Mouse (Mus musculus): ENCODE results near the gene Hoxc6. TPM values are rescaled to one million over a fixed set of nuclear protein-coding genes. Genes with fewer than 3 reads are reported as not detected.

Gene Hoxc6
- polyA plus RNA-seq, 1 experiment from 2014 or later, result 2.3 TPM

DNA sequence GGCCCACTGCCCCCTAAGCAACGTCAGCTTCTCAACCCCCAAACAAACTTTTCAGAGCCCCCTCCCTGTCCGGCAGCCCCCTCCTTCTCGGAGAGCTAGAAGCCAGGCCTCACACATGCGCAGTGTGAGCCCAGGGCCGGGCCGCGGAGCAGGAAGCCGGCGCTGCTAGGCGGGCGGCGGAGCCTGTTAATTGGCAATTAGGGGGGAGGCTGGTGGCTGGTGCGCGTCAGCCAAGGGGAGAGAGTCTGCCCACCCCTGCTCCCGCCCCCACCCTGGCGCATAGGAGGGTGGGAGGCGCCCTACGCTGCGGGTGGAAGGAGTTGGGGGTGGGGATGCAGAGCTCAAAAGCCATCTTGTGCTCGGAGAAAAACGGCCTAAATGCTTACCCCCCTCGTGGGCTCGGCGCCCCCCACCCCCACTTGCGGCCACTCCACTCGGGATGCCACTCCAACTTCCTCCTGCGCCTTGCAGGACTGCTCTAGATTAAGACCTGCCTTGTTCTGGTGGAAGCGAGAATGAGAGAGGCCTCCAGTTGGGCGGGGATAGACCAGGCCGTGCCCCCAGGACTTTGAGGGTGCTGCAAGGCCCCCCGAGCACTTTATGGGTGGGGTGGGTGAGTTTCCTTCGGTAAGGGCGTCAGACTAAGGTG, 1.2 kb downstream of the Hoxc6 start:
- H3K4me1 ChIP-seq, result peaks cover 7% of the 10 kb centered on the region
- no peak overlapping the region for H3K27ac ChIP-seq
- H3K27me3 ChIP-seq, result peaks cover 97% of the 10 kb centered on the region

DNA sequence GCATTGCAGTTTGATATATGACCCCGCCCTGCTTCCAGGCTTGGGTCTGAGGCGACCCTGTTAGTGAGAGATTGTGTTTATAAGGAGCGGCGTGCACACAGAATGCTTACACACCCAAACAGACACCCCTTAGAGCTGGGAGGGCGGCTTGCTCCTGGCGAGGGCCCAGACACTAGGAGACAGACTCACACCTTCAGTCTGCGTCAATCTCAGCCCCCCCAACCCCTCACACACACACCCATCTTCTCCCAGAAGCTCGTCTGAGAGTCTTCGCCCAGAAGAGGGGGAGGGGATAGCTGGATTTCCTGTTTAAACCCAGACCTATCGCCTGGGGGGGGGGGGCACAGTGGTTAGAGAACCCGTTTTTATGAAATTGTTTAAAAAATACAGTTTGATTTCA, 1.9 kb downstream of the Hoxc6 start:
- Histone ChIP-seq H3K4me1 (peaks cover 7% of the 10 kb centered on the region), H3K4me2 (replicated peaks) (no peak overlapping the region), H3K27ac (no peak overlapping the region), H3K9ac (no peak overlapping the region), H3K4me3 (no peak overlapping the region; the same call in 1 of the 2 replicates), H3K9me3 (replicated peaks) (no peaks in the 10 kb centered on the region), H3K36me3 (no peaks in the 10 kb centered on the region), H3K27me3 (peaks cover 97% of the 10 kb centered on the region)
- WGBS, result 4% methylated on average over 9 of the region's 11 CpGs
- no peak for ATAC-seq (ENCODE audit: low FRiP score)

More for the DNA sequence above, 1.2 kb downstream of the Hoxc6 start:
- Histone ChIP-seq H3K9ac (0 out of 2 replicates have a peak overlapping the region, but pooled peaks have one; percentile 18), H3K36me3 (no peaks in the 10 kb centered on the region), H3K9me3 (replicated peaks) (no peaks in the 10 kb centered on the region), H3K4me3 (peak overlapping the region; percentile 29), H3K4me2 (replicated peaks) (peak overlapping the region; percentile 49)
- under 1% methylated on average over 31 of the region's 33 CpGs for WGBS
- peak; percentile 61 for ATAC-seq (ENCODE audit: low FRiP score)

DNA sequence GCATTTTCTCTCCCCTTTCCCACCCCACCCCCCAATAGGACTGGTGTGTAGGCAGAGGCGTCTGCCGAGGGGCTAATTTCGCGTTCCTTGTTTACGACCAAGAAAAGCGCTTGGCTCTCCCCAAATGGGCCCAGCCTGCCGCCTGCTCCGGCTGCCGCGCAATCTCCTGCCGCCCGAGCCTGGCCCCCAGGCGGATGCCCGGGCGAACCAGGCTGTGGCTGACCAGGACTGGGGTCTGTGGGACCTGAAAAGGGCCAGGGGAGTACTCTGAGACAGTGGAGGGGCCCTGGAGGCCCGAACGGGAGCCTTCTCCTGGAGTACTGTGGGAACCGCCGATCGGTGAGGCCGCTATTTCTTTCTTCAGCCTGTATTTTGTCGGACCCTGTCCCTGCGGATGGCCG, 2.4 kb downstream of the Hoxc6 start:
- Histone ChIP-seq H3K36me3 (no peaks in the 10 kb centered on the region), H3K4me3 (0 out of 2 replicates have a peak overlapping the region, but pooled peaks have one; percentile 2), H3K9ac (no peak overlapping the region), H3K9me3 (replicated peaks) (no peaks in the 10 kb centered on the region), H3K4me2 (replicated peaks) (no peak overlapping the region), H3K27me3 (peaks cover 97% of the 10 kb centered on the region), H3K4me1 (peaks cover 7% of the 10 kb centered on the region), H3K27ac (no peak overlapping the region)
- ATAC-seq (ENCODE audit: low FRiP score), result no peak
- WGBS, result 1% methylated on average over 24 of the region's 24 CpGs

DNA sequence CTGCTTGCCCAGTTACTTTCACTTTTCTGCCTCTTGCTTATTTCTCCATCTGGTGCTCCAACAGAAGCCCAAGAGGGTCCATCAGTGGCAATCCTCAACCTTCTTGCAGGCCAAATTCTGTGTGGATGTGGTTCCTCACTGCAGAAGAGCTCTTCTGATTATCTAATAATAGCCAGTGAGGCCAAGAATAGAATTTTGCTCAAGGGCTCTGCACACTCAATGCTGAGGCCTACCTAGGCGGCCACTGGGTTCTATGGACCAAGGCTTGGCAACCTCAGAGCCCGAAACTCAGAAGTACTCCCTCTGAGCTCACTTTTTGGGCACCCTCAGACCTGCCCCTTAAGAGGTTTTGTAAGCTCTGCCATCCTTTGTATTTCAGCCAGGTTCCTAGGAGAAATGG, 3.3 kb downstream of the Hoxc6 start:
- H3K4me2 ChIP-seq (replicated peaks), result no peak overlapping the region
- H3K9me3 ChIP-seq (replicated peaks), result no peaks in the 10 kb centered on the region
- H3K27me3 ChIP-seq, result peaks cover 99% of the 10 kb centered on the region
- H3K27ac ChIP-seq, result no peak overlapping the region
- no peak overlapping the region for H3K9ac ChIP-seq
- H3K36me3 ChIP-seq, result no peaks in the 10 kb centered on the region
- H3K4me3 ChIP-seq, result no peak overlapping the region
- ATAC-seq (ENCODE audit: low FRiP score), result no peak
- 10% methylated on average over 2 of the region's 2 CpGs for WGBS
- H3K4me1 ChIP-seq, result peaks cover 7% of the 10 kb centered on the region

DNA sequence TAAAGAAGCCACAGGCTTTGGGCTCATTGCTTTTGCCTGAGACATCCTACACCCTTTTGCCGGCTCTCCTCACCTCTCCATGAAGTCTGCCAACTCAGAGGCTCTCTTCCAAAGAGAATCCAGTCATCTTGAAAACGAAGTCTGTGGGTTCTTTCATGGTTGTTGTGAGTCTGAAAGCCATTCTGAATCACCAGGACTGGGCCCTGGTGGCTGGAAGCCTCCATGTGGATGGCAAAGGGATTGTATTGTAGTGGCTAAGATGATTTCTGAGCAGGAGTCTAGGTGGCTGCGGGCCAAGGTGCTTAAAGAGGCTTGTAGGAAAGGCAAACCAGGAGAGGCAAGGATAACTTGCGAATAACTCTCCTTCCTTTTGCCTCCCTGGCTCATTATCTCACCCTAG, 4.1 kb downstream of the Hoxc6 start:
- WGBS, result 5% methylated on average over 4 of the region's 4 CpGs
- no peak overlapping the region for H3K4me2 ChIP-seq (replicated peaks)
- peaks cover 7% of the 10 kb centered on the region for H3K4me1 ChIP-seq
- no peaks in the 10 kb centered on the region for H3K9me3 ChIP-seq (replicated peaks)
- H3K27ac ChIP-seq, result no peak overlapping the region
- H3K9ac ChIP-seq, result no peak overlapping the region
- no peak for ATAC-seq (ENCODE audit: low FRiP score)
- H3K36me3 ChIP-seq, result no peaks in the 10 kb centered on the region
- H3K4me3 ChIP-seq, result no peak overlapping the region
- peaks cover 100% of the 10 kb centered on the region for H3K27me3 ChIP-seq

DNA sequence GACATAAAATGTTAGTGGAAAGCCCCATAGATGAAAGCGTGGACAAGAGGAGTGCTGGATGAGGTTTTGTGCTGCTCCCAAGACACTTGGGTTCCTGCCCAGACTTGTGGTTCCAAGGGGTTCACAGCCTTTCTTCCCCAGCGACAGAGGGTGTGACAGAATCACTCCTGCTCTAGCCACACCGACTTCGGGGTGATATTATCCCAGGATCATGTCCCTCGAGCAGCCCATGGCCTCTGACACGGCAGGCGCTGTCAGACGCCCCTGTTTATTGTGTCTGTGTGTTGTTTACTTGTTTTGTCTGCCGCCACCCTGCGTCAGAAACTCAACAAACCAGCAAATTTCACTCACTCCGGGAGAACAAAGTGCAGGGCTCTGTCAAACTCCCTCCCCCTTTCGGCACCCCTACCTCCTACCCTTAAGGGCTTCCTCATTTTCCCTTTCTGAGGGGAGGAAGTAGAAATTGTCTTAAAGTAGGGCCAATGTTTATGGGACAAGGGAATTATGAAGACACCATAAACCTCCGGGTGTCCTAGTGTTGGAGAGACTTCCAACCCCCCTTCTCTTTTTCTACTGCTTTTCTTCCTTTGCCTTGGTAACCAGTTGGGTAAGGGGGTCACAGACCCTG, 4.9 kb downstream of the Hoxc6 start:
- 1% methylated on average over 13 of the region's 13 CpGs for WGBS
- Histone ChIP-seq H3K9me3 (replicated peaks) (no peaks in the 10 kb centered on the region), H3K27ac (no peak overlapping the region), H3K9ac (no peak overlapping the region), H3K4me1 (peaks cover 7% of the 10 kb centered on the region), H3K27me3 (peaks cover 100% of the 10 kb centered on the region), H3K4me3 (no peak overlapping the region), H3K4me2 (replicated peaks) (no peak overlapping the region), H3K36me3 (no peaks in the 10 kb centered on the region)
- ATAC-seq (ENCODE audit: low FRiP score), result no peak

DNA sequence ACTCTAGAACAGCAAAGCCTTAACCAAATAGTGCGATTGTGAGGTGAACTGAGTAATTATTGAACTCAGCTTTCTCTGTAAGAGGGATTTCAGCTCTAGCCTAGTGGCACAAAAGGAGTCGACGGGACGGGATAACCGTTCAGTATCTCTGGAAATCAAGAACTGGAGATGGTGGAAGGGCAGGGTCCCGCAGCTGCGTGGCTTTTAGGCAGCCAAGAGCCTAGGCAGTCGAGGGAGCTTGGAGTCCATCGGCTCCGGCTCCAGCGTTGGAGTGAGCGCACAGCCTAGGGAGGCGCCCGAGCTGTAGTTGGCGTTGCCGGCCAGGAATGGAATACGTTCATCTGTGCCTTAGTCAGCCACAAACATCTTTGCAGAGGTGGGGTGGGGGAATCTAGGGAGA, 7.3 kb downstream of the Hoxc6 start:
- Histone ChIP-seq H3K9ac (no peak overlapping the region), H3K36me3 (no peaks in the 10 kb centered on the region), H3K4me3 (no peak overlapping the region), H3K9me3 (replicated peaks) (no peaks in the 10 kb centered on the region), H3K4me1 (no peaks in the 10 kb centered on the region), H3K4me2 (replicated peaks) (no peak overlapping the region), H3K27me3 (peaks cover 100% of the 10 kb centered on the region), H3K27ac (no peak overlapping the region)
- WGBS, result 2% methylated on average over 17 of the region's 17 CpGs
- ATAC-seq (ENCODE audit: low FRiP score), result no peak

DNA sequence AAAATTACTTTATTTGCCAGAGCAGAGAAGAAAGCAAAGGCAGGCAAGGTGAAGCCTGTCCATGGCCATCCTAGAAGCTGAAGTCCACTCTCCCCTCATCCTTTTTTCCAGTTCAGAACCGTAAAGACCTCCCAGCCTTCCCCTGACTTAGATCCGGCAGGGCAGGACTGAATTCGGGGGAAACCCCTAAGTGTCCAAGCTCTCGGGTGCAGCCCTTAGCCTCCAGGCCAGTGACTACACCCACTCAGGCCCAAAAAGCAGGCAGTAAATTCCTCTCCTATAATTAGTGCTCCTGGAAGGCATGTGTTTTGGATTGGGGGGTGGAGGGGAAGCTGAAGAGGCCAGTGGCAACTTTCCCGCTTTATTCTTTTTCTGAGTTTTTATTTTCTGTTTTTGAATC, 7.7 kb downstream of the Hoxc6 start:
- H3K4me3 ChIP-seq, result no peak overlapping the region
- H3K9ac ChIP-seq, result no peak overlapping the region

DNA sequence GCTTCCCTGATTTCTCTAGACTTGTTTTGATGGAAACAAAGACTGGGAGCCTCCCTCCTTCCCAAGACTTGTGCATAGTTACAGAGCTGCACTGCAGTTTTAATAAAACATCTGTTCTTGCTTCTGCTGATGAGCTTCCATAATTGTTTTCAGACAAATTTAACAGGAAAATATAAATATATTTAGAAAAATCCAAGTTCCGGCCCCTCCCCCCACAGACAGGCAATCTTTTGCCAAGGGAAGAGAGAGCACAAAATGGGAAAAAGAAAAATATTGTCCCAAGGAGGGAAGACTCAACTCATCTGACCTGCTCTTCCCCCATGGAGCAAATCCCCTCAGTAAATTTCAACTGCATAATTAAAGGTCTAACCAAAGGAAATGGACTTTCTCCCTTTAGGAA, 8.3 kb downstream of the Hoxc6 start:
- Histone ChIP-seq H3K9ac (no peak overlapping the region), H3K27me3 (peaks cover 100% of the 10 kb centered on the region), H3K4me3 (no peak overlapping the region), H3K4me2 (replicated peaks) (no peak overlapping the region), H3K27ac (no peak overlapping the region), H3K9me3 (replicated peaks) (no peaks in the 10 kb centered on the region), H3K4me1 (no peaks in the 10 kb centered on the region), H3K36me3 (no peaks in the 10 kb centered on the region)
- no peak for ATAC-seq (ENCODE audit: low FRiP score)
- 18% methylated on average over 1 of the region's 1 CpGs for WGBS

More for the DNA sequence above, 7.7 kb downstream of the Hoxc6 start:
- Histone ChIP-seq H3K27me3 (peaks cover 100% of the 10 kb centered on the region), H3K27ac (no peak overlapping the region), H3K9me3 (replicated peaks) (no peaks in the 10 kb centered on the region), H3K4me1 (no peaks in the 10 kb centered on the region), H3K4me2 (replicated peaks) (no peak overlapping the region), H3K36me3 (no peaks in the 10 kb centered on the region)
- ATAC-seq (ENCODE audit: low FRiP score), result no peak
- WGBS, result 5% methylated on average over 5 of the region's 5 CpGs

DNA sequence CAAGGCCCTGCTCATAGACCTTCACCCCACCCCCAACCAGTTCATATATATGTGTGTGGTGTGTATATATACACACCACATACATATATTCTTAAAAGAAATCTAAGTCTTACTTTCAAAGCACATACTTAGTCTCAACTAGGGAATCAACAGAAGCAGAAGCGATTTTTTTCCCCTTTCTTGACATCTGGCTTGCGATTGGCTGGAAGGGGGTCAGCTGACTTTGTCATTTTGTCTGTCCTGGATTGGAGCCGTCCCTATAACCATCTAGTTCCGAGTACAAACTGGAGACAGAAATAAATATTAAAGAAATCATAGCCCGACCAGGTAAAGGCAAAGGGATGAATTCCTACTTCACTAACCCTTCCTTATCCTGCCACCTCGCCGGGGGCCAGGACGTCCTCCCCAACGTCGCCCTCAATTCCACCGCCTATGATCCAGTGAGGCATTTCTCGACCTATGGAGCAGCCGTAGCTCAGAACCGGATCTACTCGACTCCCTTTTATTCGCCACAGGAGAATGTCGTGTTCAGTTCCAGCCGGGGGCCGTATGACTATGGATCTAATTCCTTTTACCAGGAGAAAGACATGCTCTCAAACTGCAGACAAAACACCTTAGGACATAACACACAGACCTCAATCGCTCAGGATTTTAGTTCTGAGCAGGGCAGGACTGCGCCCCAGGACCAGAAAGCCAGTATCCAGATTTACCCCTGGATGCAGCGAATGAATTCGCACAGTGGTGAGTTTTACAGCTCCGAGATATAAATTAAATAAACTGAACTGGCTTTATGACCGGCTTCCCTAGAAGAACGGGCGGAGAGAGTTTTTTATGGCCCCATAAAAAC, 11.4 kb downstream of the Hoxc6 start:
- H3K27ac ChIP-seq, result no peak overlapping the region
- H3K9me3 ChIP-seq (replicated peaks), result no peaks in the 10 kb centered on the region
- no peak for ATAC-seq (ENCODE audit: low FRiP score)
- no peak overlapping the region for H3K9ac ChIP-seq
- 1% methylated on average over 27 of the region's 27 CpGs for WGBS
- H3K4me3 ChIP-seq, result peak overlapping the region; percentile 21
- H3K4me2 ChIP-seq (replicated peaks), result peak overlapping the region; percentile 24; the same call in 1 of the 2 replicates
- peaks cover 98% of the 10 kb centered on the region for H3K27me3 ChIP-seq
- H3K36me3 ChIP-seq, result no peaks in the 10 kb centered on the region
- 0 out of 2 replicates have a peak, but pooled peaks cover 3% of the 10 kb centered on the region for H3K4me1 ChIP-seq

DNA sequence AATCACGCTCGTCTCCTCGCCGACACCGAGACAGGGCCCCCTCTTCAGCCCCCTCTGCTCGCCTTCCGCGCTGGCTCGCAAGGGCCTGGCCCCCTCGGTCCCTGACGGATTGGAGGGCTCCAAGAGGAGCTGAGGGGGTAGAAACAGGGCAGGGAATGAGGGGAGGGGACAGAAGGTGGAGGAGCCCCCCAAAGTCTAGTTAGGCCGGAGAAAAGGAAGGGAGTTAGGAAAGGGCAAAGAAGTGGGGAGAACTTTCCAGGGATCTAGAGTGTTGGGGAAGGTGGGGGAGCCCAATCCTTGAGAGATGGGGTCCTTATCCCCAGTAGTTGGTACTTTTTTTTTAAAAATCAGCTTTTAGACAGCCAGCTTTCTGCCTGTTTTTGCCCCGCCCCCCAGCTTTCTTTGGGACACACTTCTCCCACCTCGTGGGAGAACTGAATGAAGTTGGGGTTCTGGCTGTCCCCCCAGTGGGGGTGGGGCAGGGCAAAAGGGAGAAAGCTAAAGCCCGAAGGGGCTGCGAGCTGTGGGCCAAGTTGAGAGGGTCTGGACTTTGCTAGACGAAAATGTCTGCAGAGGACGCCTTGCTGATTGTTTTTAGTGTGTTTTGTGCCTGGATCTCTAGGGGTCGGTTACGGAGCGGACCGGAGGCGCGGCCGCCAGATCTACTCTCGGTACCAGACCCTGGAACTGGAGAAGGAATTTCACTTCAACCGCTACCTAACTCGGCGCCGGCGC, 12.2 kb downstream of the Hoxc6 start:
- ATAC-seq (ENCODE audit: low FRiP score), result no peak
- Histone ChIP-seq H3K4me2 (replicated peaks) (peak overlapping the region; percentile 24; the same call in 1 of the 2 replicates), H3K36me3 (no peaks in the 10 kb centered on the region), H3K4me3 (peak overlapping the region; percentile 21), H3K27me3 (peaks cover 98% of the 10 kb centered on the region), H3K27ac (no peak overlapping the region), H3K9ac (no peak overlapping the region; the same call in 1 of the 2 replicates), H3K9me3 (replicated peaks) (no peaks in the 10 kb centered on the region), H3K4me1 (0 out of 2 replicates have a peak, but pooled peaks cover 3% of the 10 kb centered on the region)
- under 1% methylated on average over 31 of the region's 31 CpGs for WGBS

Data from hindbrain, embryonic 12.5 days (tissue).